Mouse (Mus musculus) limb, embryonic 15.5 days (tissue): ENCODE data around the gene Morc4. TPM values are rescaled to one million over a fixed set of nuclear protein-coding genes. Genes with fewer than 3 reads are reported as not detected.

Experiments used
- ATAC-seq: fragments of 200-750 bp; cut with Nextera tagmentation; 2 replicates; pipeline ENCODE4 v1.8.0; 2017; ENCODE audit warnings: low read depth, moderate TSS enrichment; ENCODE audit not compliant: insufficient number of reproducible peaks, low FRiP score, low TSS enrichment
- H3K27ac ChIP-seq: fragments of 300-500 bp; sonication (generic); 2 replicates; pipeline ENCODE4 v1.5.1; 2015; ENCODE audit warnings: moderate library complexity, mild to moderate bottlenecking, inconsistent platforms
- H3K27me3 ChIP-seq: fragments of 300-500 bp; sonication (generic); 2 replicates; pipeline ENCODE4 v1.6.1; 2015; ENCODE audit warnings: inconsistent platforms
- H3K36me3 ChIP-seq: fragments of 300-500 bp; sonication (generic); 2 replicates; pipeline ENCODE4 v1.6.1; 2015; ENCODE audit warnings: inconsistent platforms
- H3K4me1 ChIP-seq: fragments of 300-500 bp; sonication (generic); 2 replicates; pipeline ENCODE4 v1.6.1; 2015; ENCODE audit warnings: inconsistent platforms
- H3K4me2 ChIP-seq: fragments of 300-500 bp; sonication (generic); 2 replicates; pipeline ENCODE4 v1.6.1; 2015; ENCODE audit warnings: mild to moderate bottlenecking, inconsistent platforms
- H3K4me3 ChIP-seq: fragments of 300-500 bp; sonication (generic); 2 replicates; pipeline ENCODE4 v1.5.1; 2015; ENCODE audit warnings: mild to moderate bottlenecking, inconsistent platforms
- H3K9ac ChIP-seq: fragments of 300-500 bp; sonication (generic); 2 replicates; pipeline ENCODE4 v1.6.1; 2015; ENCODE audit warnings: inconsistent platforms
- H3K9me3 ChIP-seq: fragments of 300-500 bp; sonication (generic); 2 replicates; pipeline ENCODE4 v1.6.1; 2016; ENCODE audit warnings: inconsistent platforms
- WGBS: fragments of 180-500 bp; shearing (Covaris S2); methylation state at CpG from one replicate; pipeline ENCODE4 v1.1.7; 2015; 5-methylcytosine and 5-hydroxymethylcytosine counted together
- polyA plus RNA-seq: library from polyadenylated mRNA; unstranded; fragments of >200 nt; fragmentation: Nextera tagmentation; extraction: Ambion mirVana; gene quantifications from 2 replicates; pipeline ENCODE4 v1.2.1, GENCODE M21; 2015

Gene Morc4
- polyA plus RNA-seq, 1 experiment from 2014 or later, result 22.7 TPM

DNA sequence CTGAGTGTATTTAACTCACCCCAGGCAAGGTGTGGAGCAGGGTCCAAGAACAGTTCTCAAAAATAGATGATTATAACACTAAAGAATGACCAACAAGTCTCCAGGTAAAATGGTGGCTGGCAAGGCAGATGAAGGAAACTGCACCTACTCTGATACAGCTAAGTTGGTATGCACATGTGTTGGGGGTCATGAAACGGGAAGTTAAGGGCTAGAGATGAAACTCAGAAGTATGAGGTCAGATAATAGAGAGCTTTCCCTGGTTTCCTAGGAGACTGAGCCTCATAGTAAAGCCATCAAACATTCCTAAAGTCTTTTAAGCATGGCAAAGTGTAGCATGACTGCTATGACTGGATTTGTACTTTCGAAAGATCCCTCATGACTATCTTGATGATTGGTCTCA, 68.4 kb downstream of the Morc4 start:
- Histone ChIP-seq H3K9ac (no peak overlapping the region), H3K4me2 (no peak overlapping the region), H3K27ac (no peak overlapping the region), H3K4me3 (no peak overlapping the region), H3K27me3 (0 out of 2 replicates have a peak, but pooled peaks cover 9% of the 10 kb centered on the region), H3K36me3 (no peaks in the 10 kb centered on the region), H3K4me1 (no peaks in the 10 kb centered on the region), H3K9me3 (no peaks in the 10 kb centered on the region)
- 73% methylated on average over 2 of the region's 2 CpGs for WGBS
- no peak for ATAC-seq

DNA sequence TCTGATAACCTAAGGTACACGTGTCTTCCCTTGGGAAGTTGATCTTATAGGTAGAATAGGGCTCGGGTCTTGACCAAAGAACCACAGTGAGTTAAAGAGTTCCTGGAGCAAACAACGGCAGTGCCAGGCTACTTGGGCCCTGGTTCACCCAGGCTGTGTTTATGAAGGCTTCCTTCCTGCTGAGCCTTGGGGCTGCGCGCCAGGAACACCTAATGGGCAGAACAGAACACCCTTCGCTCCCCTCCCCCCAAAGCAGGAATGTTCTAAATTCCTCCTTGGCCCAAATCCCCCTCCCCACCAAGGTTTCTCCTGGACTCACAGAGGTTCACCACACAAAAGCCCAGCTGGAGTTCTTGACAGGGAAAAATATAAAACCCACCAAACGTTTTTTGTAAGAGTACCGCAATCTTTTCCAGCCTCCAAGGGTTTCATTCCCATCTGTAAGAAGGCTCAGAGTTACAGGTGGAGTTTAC, 71.0 kb downstream of the Morc4 start, which contains the start of gene Cldn2:
Gene Cldn2 (plus strand): TSS at position 423 of the 473 bp plus-strand sequence.
- no peak within 1 kb of the TSS for H3K4me3 ChIP-seq
- no peaks in the 10 kb centered on the region for H3K9me3 ChIP-seq
- ATAC-seq, result no peak
- 0 out of 2 replicates have a peak, but pooled peaks cover 11% of the 10 kb centered on the region for H3K27me3 ChIP-seq
- 58% methylated on average over 8 of the region's 8 CpGs for WGBS
- H3K4me2 ChIP-seq, result no peak within 1 kb of the TSS
- no peak within 1 kb of the TSS for H3K9ac ChIP-seq
- no peak within 1 kb of the TSS for H3K27ac ChIP-seq
- no peaks in the 10 kb centered on the region for H3K4me1 ChIP-seq
- no peaks in the 10 kb centered on the region for H3K36me3 ChIP-seq

DNA sequence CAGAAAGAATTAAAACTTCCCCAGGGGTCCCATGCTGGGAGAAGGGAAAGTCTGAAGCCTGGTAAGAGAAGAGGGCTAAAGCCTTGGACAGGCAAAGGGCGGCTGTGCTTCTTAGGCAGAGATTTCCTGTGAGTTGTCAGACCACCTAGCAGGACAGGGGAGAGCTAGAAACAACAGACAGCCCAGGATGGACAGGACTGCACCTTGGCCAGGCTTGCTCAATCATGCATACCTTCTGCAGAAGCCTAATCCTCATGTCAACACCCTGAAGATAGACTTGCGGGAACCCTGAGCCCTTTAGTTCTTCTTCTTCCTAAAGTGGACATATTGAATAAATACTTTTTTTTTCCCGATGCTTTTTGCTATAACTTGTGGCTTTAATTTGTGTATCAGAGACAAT, 71.5 kb downstream of the Morc4 start:
- H3K36me3 ChIP-seq, result no peaks in the 10 kb centered on the region
- WGBS, result 74% methylated on average over 3 of the region's 3 CpGs
- H3K9ac ChIP-seq, result no peak overlapping the region
- 0 out of 2 replicates have a peak, but pooled peaks cover 16% of the 10 kb centered on the region for H3K27me3 ChIP-seq
- no peak for ATAC-seq
- H3K9me3 ChIP-seq, result no peaks in the 10 kb centered on the region
- no peak overlapping the region for H3K27ac ChIP-seq
- H3K4me1 ChIP-seq, result no peaks in the 10 kb centered on the region
- H3K4me2 ChIP-seq, result no peak overlapping the region
- H3K4me3 ChIP-seq, result no peak overlapping the region

DNA sequence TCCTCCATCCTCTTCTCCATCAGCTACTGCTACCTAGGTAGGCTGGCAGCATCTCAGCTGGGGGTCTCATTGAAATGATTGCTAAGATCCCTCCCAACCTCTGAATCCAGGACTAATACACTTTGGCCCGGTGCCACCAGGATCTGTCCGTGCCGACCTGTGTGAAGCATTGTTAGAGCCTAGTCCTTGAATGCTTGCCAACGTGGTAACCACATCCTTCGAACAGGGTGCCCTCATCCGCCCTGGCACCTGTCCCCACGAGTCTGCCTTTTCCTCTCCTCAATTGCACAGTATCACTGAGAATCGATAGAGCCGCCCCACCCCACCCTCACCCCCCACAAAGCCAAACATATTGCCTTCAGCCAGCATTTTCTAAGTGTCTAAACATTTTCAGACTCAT, 73.6 kb downstream of the Morc4 start:
- no peak overlapping the region for H3K9ac ChIP-seq
- no peaks in the 10 kb centered on the region for H3K9me3 ChIP-seq
- 70% methylated on average over 9 of the region's 9 CpGs for WGBS
- H3K36me3 ChIP-seq, result no peaks in the 10 kb centered on the region
- no peak for ATAC-seq
- H3K27ac ChIP-seq, result no peak overlapping the region
- H3K4me2 ChIP-seq, result no peak overlapping the region
- 0 out of 2 replicates have a peak, but pooled peaks cover 16% of the 10 kb centered on the region for H3K27me3 ChIP-seq
- H3K4me1 ChIP-seq, result no peaks in the 10 kb centered on the region
- no peak overlapping the region for H3K4me3 ChIP-seq

DNA sequence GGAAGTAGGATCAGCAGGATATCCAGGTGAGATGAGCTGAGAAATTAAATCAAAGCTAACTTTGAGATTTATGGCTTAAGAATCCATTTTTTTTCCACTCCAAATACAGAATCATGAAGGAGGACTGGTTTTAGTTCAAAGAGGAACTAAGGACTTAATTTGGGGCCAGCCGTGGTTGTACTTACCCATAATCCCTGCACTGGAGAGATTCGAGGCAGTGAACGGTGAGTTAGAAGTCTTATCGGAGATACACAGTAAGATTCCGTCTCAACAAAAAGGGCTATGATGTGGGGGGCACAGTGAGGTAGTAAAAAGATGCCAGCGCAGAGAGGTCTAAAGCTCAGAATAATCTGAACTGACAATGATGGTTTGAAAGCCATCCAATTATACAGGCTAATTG, 75.4 kb downstream of the Morc4 start:
- no peaks in the 10 kb centered on the region for H3K4me1 ChIP-seq
- H3K9me3 ChIP-seq, result no peaks in the 10 kb centered on the region
- no peaks in the 10 kb centered on the region for H3K36me3 ChIP-seq
- no peak overlapping the region for H3K4me3 ChIP-seq
- no peak overlapping the region for H3K9ac ChIP-seq
- 89% methylated on average over 6 of the region's 6 CpGs for WGBS
- H3K27ac ChIP-seq, result no peak overlapping the region
- ATAC-seq, result no peak
- H3K4me2 ChIP-seq, result no peak overlapping the region
- 0 out of 2 replicates have a peak, but pooled peaks cover 15% of the 10 kb centered on the region for H3K27me3 ChIP-seq

DNA sequence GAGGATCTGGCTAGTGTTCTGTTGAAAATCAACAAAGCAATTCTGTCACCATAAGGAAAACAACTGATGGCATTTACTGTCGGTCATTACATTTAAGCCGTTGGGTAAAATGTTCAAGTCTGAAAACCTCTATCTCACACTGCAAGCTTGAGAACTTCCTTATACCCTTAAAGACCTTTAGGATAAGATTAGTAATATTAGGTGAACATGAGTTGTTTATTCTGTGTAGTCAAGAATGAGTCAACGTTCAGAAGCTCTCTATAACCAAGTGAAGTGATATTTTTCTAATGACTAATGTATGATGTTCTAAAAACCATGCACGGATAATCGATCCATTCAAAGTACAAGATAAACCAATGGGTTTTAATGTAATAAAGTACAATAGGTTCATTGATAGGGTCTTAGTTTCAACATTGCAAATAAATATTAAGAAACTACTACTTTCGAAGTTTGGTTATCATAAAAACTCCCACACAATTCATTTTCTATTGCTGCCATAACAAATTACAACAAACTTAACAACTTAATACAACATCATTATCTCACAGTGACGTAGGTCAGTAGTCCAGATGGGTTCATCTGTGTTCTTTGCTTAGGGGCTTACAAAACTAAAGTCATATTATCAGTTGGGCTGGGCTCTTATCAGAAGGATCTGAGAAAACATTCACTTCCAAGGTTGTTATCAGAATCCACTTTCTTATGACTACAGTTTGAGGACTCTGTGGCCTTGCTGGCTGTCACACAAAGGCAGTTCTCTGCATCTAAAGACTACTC, 77.2 kb downstream of the Morc4 start:
- 80% methylated on average over 7 of the region's 7 CpGs for WGBS
- H3K27ac ChIP-seq, result no peak overlapping the region

DNA sequence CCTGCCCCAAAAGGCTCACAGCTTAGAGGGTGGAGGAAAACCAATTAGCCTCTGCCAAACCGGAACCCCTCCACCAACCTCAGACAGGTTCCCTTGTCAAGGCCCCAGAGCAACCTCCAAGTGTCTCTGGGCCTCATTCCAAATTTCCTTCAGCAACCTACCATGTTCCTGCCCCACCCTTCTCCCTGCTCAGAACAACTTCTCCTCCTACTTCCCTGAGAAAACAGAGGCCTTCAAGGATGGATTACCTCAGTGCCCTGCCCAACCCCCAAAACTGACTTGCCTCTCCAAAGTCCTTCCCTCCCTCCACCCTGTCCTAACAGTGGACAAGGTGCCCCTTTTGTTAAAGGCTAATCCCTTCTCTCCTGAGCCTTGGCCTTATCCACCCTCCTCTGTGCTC, 85.7 kb downstream of the Morc4 start:
- no peaks in the 10 kb centered on the region for H3K9me3 ChIP-seq
- 33% methylated on average over 1 of the region's 1 CpGs for WGBS
- no peak overlapping the region for H3K4me3 ChIP-seq
- no peaks in the 10 kb centered on the region for H3K36me3 ChIP-seq
- H3K4me1 ChIP-seq, result no peaks in the 10 kb centered on the region
- no peak overlapping the region for H3K4me2 ChIP-seq
- no peak; the same call in 1 of the 2 replicates for ATAC-seq
- no peak overlapping the region for H3K27ac ChIP-seq
- no peak overlapping the region for H3K9ac ChIP-seq
- peaks cover 12% of the 10 kb centered on the region; the same call in 1 of the 2 replicates for H3K27me3 ChIP-seq

More for the DNA sequence above, 77.2 kb downstream of the Morc4 start:
- ATAC-seq, result no peak
- Histone ChIP-seq H3K36me3 (no peaks in the 10 kb centered on the region), H3K4me2 (no peak overlapping the region), H3K4me3 (no peak overlapping the region), H3K9me3 (no peaks in the 10 kb centered on the region), H3K9ac (no peak overlapping the region), H3K27me3 (peaks cover 16% of the 10 kb centered on the region; the same call in 1 of the 2 replicates), H3K4me1 (no peaks in the 10 kb centered on the region)

DNA sequence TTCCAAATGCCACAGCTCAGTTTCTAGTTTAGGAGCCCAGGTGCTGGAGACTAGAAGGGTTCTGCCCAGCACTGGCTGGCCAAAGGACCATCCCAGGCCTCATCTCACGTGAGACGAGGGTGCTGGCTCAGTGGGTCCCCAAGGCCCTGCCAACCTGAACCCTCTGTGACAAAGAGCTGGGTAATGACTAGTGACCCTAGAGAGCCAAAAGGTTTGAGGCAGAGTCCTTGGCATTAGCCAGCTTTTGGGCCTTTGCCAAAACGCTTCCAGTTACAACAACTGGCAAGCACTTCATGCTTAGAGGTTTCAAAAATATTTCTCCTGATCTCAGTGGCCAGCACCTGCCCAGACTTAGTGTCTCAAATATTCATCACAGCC, 88.4 kb downstream of the Morc4 start:
- no peaks in the 10 kb centered on the region for H3K4me1 ChIP-seq
- H3K27ac ChIP-seq, result no peak overlapping the region
- no peak overlapping the region for H3K9ac ChIP-seq
- H3K4me2 ChIP-seq, result no peak overlapping the region
- H3K9me3 ChIP-seq, result no peaks in the 10 kb centered on the region
- no peaks in the 10 kb centered on the region for H3K36me3 ChIP-seq
- H3K4me3 ChIP-seq, result no peak overlapping the region
- peaks cover 18% of the 10 kb centered on the region; the same call in 1 of the 2 replicates for H3K27me3 ChIP-seq
- 50% methylated on average over 3 of the region's 3 CpGs for WGBS
- no peak for ATAC-seq

DNA sequence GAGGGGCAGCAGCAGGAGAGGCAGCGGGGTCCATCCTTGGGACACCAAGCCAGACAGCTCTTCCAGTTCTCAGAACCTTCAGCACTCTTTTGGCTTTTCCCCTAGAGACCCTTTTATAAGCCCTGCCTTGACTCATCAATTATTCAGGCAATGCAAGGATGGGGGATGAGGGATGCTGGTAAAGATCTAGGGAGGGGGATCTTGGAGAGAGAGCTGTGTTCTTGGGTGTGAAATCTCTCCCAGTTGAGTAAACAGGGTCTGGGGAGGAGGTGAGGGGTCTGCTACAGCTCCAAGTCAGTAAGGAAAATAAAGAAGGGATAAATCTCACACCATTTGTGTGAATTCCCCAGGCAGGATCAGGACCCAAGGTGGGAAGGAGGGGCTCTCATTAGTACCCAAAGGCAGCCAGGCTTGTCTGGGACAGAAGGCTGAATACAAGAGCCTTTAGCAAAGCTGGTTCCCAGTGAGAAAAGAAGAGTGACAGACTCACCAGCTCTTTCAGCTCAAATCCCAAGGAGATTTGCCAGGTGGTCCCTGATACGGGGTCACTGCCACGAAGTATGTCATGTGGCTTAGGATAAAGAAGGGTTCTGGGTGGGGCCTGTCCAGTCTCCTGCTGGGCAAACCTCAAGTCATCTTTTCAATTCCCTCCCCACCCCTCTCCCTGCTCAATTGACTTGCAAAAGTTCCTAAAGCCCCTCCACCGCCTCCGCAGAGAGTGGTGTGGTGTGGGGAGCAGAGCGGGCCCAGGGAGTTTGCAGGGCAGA, 89.0 kb downstream of the Morc4 start, which contains the start of gene Ripply1:
Gene Ripply1 (minus strand): TSS at position 76 of the 767 bp plus-strand sequence.
- WGBS, result 48% methylated on average over 6 of the region's 6 CpGs
- Histone ChIP-seq H3K9me3 (no peaks in the 10 kb centered on the region), H3K27ac (no peak within 1 kb of the TSS), H3K36me3 (no peaks in the 10 kb centered on the region), H3K4me3 (no peak within 1 kb of the TSS), H3K4me1 (no peaks in the 10 kb centered on the region), H3K27me3 (peaks cover 18% of the 10 kb centered on the region; the same call in 1 of the 2 replicates), H3K4me2 (no peak within 1 kb of the TSS), H3K9ac (no peak within 1 kb of the TSS)
- no peak for ATAC-seq

DNA sequence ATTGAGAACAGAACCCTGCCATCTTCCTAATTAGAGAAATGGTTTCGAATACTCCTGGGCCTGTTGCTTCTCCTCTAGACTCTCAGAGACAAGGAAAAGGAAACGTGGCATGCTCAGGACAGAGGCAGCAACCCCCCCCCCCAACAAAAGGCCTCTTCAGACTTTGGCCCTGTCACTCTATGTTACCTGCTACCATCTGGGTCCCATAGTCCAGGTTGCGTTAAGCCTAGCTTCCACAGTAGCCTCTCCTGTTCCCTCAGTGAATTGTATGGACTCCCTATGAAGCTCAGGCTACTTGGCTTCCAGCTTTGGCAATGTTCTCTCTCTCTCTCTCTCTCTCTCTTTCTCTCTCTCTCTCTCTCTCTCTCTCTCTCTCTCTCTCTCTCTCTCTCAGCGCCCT, 89.9 kb downstream of the Morc4 start:
- Histone ChIP-seq H3K9ac (no peak overlapping the region), H3K36me3 (no peaks in the 10 kb centered on the region), H3K4me1 (no peaks in the 10 kb centered on the region), H3K4me3 (no peak overlapping the region), H3K27me3 (peaks cover 18% of the 10 kb centered on the region; the same call in 1 of the 2 replicates), H3K27ac (no peak overlapping the region), H3K4me2 (no peak overlapping the region), H3K9me3 (no peaks in the 10 kb centered on the region)
- ATAC-seq, result no peak
- WGBS, result 88% methylated on average over 4 of the region's 4 CpGs

DNA sequence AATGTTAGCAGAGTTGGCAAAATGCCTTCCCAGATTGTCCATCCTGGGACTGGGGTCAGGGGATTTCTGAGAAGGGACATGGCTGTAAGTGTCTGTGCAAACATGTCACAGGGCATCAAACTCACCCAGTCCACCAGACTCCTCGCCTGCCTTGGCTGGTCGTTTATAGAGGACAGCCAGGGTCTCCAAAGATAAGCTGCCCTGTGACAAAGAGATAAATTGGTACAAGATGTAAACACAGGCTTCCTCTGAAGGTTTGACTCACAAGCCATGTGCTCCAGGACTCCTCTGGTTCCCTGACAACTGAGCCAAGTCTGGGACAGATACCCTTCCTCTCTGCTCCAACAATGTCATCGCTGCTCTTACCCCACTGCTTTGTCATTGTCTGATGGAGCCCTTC, 90.5 kb downstream of the Morc4 start:
- H3K27me3 ChIP-seq, result peaks cover 18% of the 10 kb centered on the region; the same call in 1 of the 2 replicates

DNA sequence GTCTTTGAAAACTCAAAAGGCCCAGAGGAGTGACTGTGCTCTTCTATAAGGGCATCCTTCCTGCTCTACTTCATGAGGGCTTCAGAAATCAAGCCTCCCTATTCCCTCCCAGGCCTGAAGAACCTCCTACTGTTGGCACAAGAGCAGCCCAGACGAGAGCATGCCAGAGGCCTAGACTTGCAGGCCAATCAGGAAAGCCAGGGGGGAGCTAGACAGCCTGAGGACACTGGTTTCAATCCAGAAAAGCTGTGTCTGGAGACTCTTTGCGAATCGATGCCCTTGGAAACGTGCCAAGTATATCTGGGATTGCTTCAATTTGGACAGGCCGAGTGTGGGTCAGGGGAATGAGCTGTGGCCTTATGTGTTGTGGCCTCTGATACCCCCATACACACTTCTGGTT, 92.1 kb downstream of the Morc4 start:
- Histone ChIP-seq H3K27ac (no peak overlapping the region), H3K27me3 (peaks cover 25% of the 10 kb centered on the region; the same call in 1 of the 2 replicates), H3K4me1 (no peaks in the 10 kb centered on the region), H3K9me3 (no peaks in the 10 kb centered on the region), H3K36me3 (no peaks in the 10 kb centered on the region), H3K9ac (no peak overlapping the region), H3K4me2 (no peak overlapping the region), H3K4me3 (no peak overlapping the region)
- 62% methylated on average over 5 of the region's 5 CpGs for WGBS
- no peak for ATAC-seq

More for the DNA sequence above, 90.5 kb downstream of the Morc4 start:
- Histone ChIP-seq H3K4me2 (no peak overlapping the region), H3K9ac (no peak overlapping the region), H3K4me1 (no peaks in the 10 kb centered on the region), H3K4me3 (no peak overlapping the region), H3K9me3 (no peaks in the 10 kb centered on the region), H3K36me3 (no peaks in the 10 kb centered on the region), H3K27ac (no peak overlapping the region)
- ATAC-seq, result no peak
- WGBS, result 53% methylated on average over 3 of the region's 3 CpGs
